Mouse (Mus musculus): ENCODE data around the gene Fbxo17. TPM values are rescaled to one million over a fixed set of nuclear protein-coding genes. Genes with fewer than 3 reads are reported as not detected.

Gene Fbxo17
- 3.8 and 5.6 TPM in 2 replicates for polyA plus RNA-seq (2012; rRNA removed)

GRCm38 (mm10) chr7:28716590-28717281, at the start of gene Fbxo17:
TSS of gene Fbxo17 (plus strand) at chr7:28716804.

GRCm38 (mm10) chr7:28692545-28693320, 23.9 kb upstream of the Fbxo17 start, which contains the start of gene Fbxo27:
TSS of gene Fbxo27 (plus strand) at chr7:28692849.

GRCm38 (mm10) chr7:28741709-28742438, 25.3 kb downstream of the Fbxo17 start, which contains the start of the genes Mrps12 and Sars2:
TSS of gene Mrps12 (minus strand) at chr7:28741820.
TSS of gene Sars2 (plus strand) at chr7:28741992.

GRCm38 (mm10) chr7:28756079-28756478, 39.5 kb downstream of the Fbxo17 start, which contains the start of gene Ccer2:
TSS of gene Ccer2 (plus strand) at chr7:28756174.

GRCm38 (mm10) chr7:28766173-28766879, 49.7 kb downstream of the Fbxo17 start, which contains the start of gene Sirt2:
TSS of gene Sirt2 (plus strand) at chr7:28766735.

GRCm38 (mm10) chr7:28767462-28767965, 50.9 kb downstream of the Fbxo17 start, which contains the start of gene Nfkbib:
TSS of gene Nfkbib (minus strand) at chr7:28767512.

Other genes with a start within 250 kb of the Fbxo17 start
- gene Ifnl2, start 206.3 kb upstream of the Fbxo17 start, polyA plus RNA-seq (2012; rRNA removed): not detected in 2 replicates
- gene Ifnl3, start 194.0 kb upstream of the Fbxo17 start, polyA plus RNA-seq (2012; rRNA removed): not detected in 2 replicates
- 4,353 and 7,367 TPM in 2 replicates for gene Sycn, start 175.9 kb upstream of the Fbxo17 start, polyA plus RNA-seq (2012; rRNA removed)
- 4.8 and 11.5 TPM in 2 replicates for gene Nccrp1, start 169.6 kb upstream of the Fbxo17 start, polyA plus RNA-seq (2012; rRNA removed)
- 99.8 and 116 TPM in 2 replicates for gene Samd4b, start 118.7 kb upstream of the Fbxo17 start, polyA plus RNA-seq (2012; rRNA removed)
- gene Pak4, start 118.6 kb upstream of the Fbxo17 start, polyA plus RNA-seq (2012; rRNA removed): 106 and 117 TPM in 2 replicates
- not detected in 2 replicates for gene Acp7, start 85.5 kb upstream of the Fbxo17 start, polyA plus RNA-seq (2012; rRNA removed)
- gene Fbxo27, start 24.0 kb upstream of the Fbxo17 start, polyA plus RNA-seq (2012; rRNA removed): 5.7 and 6.3 TPM in 2 replicates
- 99.3 and 121 TPM in 2 replicates for gene Mrps12, start 25.0 kb downstream of the Fbxo17 start, polyA plus RNA-seq (2012; rRNA removed)
- gene Sars2, start 25.2 kb downstream of the Fbxo17 start, polyA plus RNA-seq (2012; rRNA removed): 24.4 and 27.2 TPM in 2 replicates
- 0.10 TPM in 1 of 2 replicates, not detected in the other for gene Ccer2, start 39.4 kb downstream of the Fbxo17 start, polyA plus RNA-seq (2012; rRNA removed)
- 56.6 and 62.7 TPM in 2 replicates for gene Sirt2, start 49.9 kb downstream of the Fbxo17 start, polyA plus RNA-seq (2012; rRNA removed)
- 77.5 and 94.6 TPM in 2 replicates for gene Nfkbib, start 50.7 kb downstream of the Fbxo17 start, polyA plus RNA-seq (2012; rRNA removed)
- gene Rinl, start 72.2 kb downstream of the Fbxo17 start, polyA plus RNA-seq (2012; rRNA removed): 2.8 and 3.5 TPM in 2 replicates
- gene Hnrnpl, start 91.7 kb downstream of the Fbxo17 start, polyA plus RNA-seq (2012; rRNA removed): 164 and 188 TPM in 2 replicates
- 328 and 330 TPM in 2 replicates for gene Ech1, start 108.4 kb downstream of the Fbxo17 start, polyA plus RNA-seq (2012; rRNA removed)
- 3,828 and 4,206 TPM in 2 replicates for gene Lgals4, start 117.0 kb downstream of the Fbxo17 start, polyA plus RNA-seq (2012; rRNA removed)
- gene Lgals7, start 147.0 kb downstream of the Fbxo17 start, polyA plus RNA-seq (2012; rRNA removed): 0.43 and 1.5 TPM in 2 replicates
- gene Capn12, start 164.6 kb downstream of the Fbxo17 start, polyA plus RNA-seq (2012; rRNA removed): 0.58 and 0.71 TPM in 2 replicates
- gene Actn4, start 245.5 kb downstream of the Fbxo17 start, polyA plus RNA-seq (2012; rRNA removed): 736 and 739 TPM in 2 replicates